Mouse (Mus musculus) MEL (cell line): ENCODE results near the gene Gtf3a.

Experiments used
- CTCF ChIP-seq, 3 experiments: IDR thresholded peaks in 2 of 3; conservative IDR thresholded peaks in 1 of 3; 2 replicates each; pipeline ENCODE4 v1.5.1; 2011 to 2012; ENCODE audit warnings: low read length in 3 of 3, low read depth in 2 of 3, mild to moderate bottlenecking in 2 of 3, improper control_type of control experiment in 1 of 3, inconsistent platforms in 1 of 3, mixed read lengths in 1 of 3, moderate library complexity in 1 of 3; ENCODE audit not compliant: control insufficient read depth in 1 of 3, insufficient read depth in 1 of 3, poor library complexity in 1 of 3, severe bottlenecking in 1 of 3
- ELF1 ChIP-seq: IDR thresholded peaks from 2 replicates; pipeline ENCODE4 v1.6.1; 2014; ENCODE audit warnings: low read depth, mild to moderate bottlenecking, inconsistent platforms, low read length, improper control_type of control experiment, moderate library complexity
- EP300 ChIP-seq, 2 experiments: IDR thresholded peaks; 2 replicates each; pipeline ENCODE4 v1.6.1; 2011; ENCODE audit warnings: improper control_type of control experiment in 2 of 2, low read length in 2 of 2, low read depth in 1 of 2, mild to moderate bottlenecking in 1 of 2
- HCFC1 ChIP-seq: IDR thresholded peaks from 2 replicates; pipeline ENCODE4 v1.6.1; 2012; ENCODE audit warnings: low read depth, mild to moderate bottlenecking, inconsistent platforms, low read length, improper control_type of control experiment, moderate library complexity
- KAT2A ChIP-seq: conservative IDR thresholded peaks from 2 replicates; pipeline ENCODE4 v1.6.1; 2012; ENCODE audit warnings: low read depth, low read length, improper control_type of control experiment, inconsistent platforms
- MAFK ChIP-seq: IDR thresholded peaks from 2 replicates; pipeline ENCODE4 v1.6.1; 2011; ENCODE audit warnings: low read depth, mild to moderate bottlenecking, low read length, improper control_type of control experiment, borderline replicate concordance
- MAX ChIP-seq: IDR thresholded peaks from 2 replicates; pipeline ENCODE4 v1.6.1; 2011; ENCODE audit warnings: low read length, improper control_type of control experiment
- POLR2A ChIP-seq, 2 experiments: IDR thresholded peaks; 2 replicates each; pipeline ENCODE4 v1.6.1; 2011 to 2012; ENCODE audit warnings: low read length in 2 of 2, mild to moderate bottlenecking in 2 of 2, control low read depth in 1 of 2, improper control_type of control experiment in 1 of 2, low read depth in 1 of 2, moderate library complexity in 1 of 2; ENCODE audit not compliant: control insufficient read depth in 1 of 2, insufficient read depth in 1 of 2, poor library complexity in 1 of 2
- POLR2AphosphoS2 ChIP-seq: IDR thresholded peaks from 2 replicates; pipeline ENCODE4 v1.6.1; 2011; ENCODE audit warnings: low read length, improper control_type of control experiment
- RCOR1 ChIP-seq: IDR thresholded peaks from 2 replicates; pipeline ENCODE4 v1.6.1; 2012; ENCODE audit warnings: low read depth, mild to moderate bottlenecking, inconsistent platforms, low read length, improper control_type of control experiment

- TF ChIP-seq EP300 (IDR thresholded peaks at IDR 0.05; ENCODE audit: low read depth in 1 of 2, low read length in 2 of 2): no peak
- no peak for TF ChIP-seq RCOR1
- no peak for TF ChIP-seq MAX
- peak; percentile 87 to 97 (median 94) for TF ChIP-seq CTCF (IDR thresholded peaks at IDR 0.05 in 2 of 3, conservative IDR thresholded peaks at IDR 0.05 in 1 of 3; ENCODE audit: control insufficient read depth in 1 of 3, insufficient read depth in 1 of 3, low read depth in 2 of 3, low read length in 3 of 3, poor library complexity in 1 of 3, severe bottlenecking in 1 of 3)
- TF ChIP-seq KAT2A: no peak
- TF ChIP-seq POLR2AphosphoS2: no peak
- no peak for TF ChIP-seq ELF1
- TF ChIP-seq POLR2A (IDR thresholded peaks at IDR 0.05; ENCODE audit: control insufficient read depth in 1 of 2, insufficient read depth in 1 of 2, low read depth in 1 of 2, low read length in 2 of 2, poor library complexity in 1 of 2): no peak
- no peak for TF ChIP-seq HCFC1
- no peak for TF ChIP-seq MAFK
These were observed 34.8 kb downstream of the Gtf3a start for GRCm38 (mm10) chr5:146983216-146983615.
